In the genomic region with DNA sequence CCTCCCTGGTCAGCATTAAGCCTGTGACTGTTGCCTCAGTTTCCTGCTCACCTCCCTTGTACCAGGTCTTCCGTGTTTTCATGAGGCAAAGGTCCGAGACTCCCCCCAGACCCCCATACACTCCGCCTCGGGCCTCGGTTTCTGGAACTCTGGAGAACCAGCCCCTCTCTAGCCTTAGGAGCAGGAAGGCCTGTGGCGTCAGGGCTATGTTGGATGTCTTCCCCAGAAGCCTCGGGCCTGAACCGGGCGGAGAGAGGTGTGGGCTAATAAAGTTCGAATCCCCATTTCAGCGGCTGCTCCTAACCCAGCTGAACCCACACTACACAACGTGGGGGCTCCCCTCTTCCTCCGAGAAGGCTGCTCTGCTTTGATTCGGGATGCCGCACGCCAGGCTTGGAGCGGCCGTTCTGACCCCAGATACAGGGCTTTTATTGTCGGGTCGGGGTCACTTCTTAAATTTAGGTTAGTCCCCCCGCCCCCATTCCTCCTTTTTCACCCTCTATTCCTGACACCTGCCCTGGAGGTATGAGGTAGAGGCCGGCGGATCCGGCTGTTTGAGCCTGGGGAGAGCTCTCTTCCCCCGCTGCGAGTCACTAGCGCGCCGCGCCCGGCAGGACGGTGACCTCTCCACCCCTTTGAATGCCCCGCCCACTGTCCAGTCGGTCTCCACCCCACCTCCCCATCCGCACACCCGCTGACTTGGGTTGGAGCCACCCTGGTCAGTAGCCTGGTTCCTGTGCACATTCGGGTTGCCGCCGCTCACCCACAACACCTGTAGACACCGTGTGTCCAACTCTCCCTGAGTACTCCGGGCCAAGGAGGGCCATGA, we compare ENCODE assay signal across 7 mouse cellular contexts. TPM values are rescaled to one million over a fixed set of nuclear protein-coding genes. Genes with fewer than 3 reads are reported as not detected.
DNase-seq lines count a peak whose midpoint lies in the region; ATAC-seq and TF ChIP-seq lines count a peak whose summit lies in the region.

A gene (plus strand): TSS at position 683 of the 829 bp plus-strand sequence.

- ATAC-seq in hindbrain, embryonic 12.5 days (ENCODE audit: low FRiP score), result peak; percentile 18

- 0 out of 2 replicates have a peak, but pooled peaks cover 3% of the 10 kb centered on the region for H3K9me3 ChIP-seq in hindbrain, embryonic 12.5 days (replicated peaks)

- 4% methylated on average over 41 of the region's 41 CpGs for WGBS in hindbrain, embryonic 12.5 days

- DNase-seq in Muller cell, postnatal 12 days (ENCODE audit: inconsistent ontology term), result peak; percentile 5
- peak; percentile 79 to 86 for DNase-seq in adrenal gland, postnatal 36 days
- peak; percentile 85 for DNase-seq in gastrocnemius, adult 2 months
- peak in 1 of 2 experiments; percentile 92 for DNase-seq in left cerebral cortex, postnatal 10 days (ENCODE audit: extremely low spot score in 1 of 2, low spot score in 2 of 2)
- peak; percentile 90 to 91 for DNase-seq in lung, postnatal 4 days
- peak; percentile 33 for DNase-seq in testis, postnatal 14 days (ENCODE audit: low spot score)

- peak within 1 kb of the TSS; percentile 77 for H3K4me3 ChIP-seq in gastrocnemius, adult 2 months
- H3K4me3 ChIP-seq in hindbrain, embryonic 12.5 days, result peak within 1 kb of the TSS; percentile 4; the same call in 1 of the 2 replicates

- TF ChIP-seq CTCF in gastrocnemius, adult 2 months (IDR thresholded peaks at IDR 0.05), result peak; percentile 15; the same call in 1 of the 2 replicates

- H3K4me1 ChIP-seq in hindbrain, embryonic 12.5 days, result peaks cover 27% of the 10 kb centered on the region

- H3K4me2 ChIP-seq in hindbrain, embryonic 12.5 days (replicated peaks), result peak within 1 kb of the TSS; percentile 30; the same call in 1 of the 2 replicates

- H3K9ac ChIP-seq in hindbrain, embryonic 12.5 days, result no peak within 1 kb of the TSS

- H3K36me3 ChIP-seq in hindbrain, embryonic 12.5 days, result peaks cover 15% of the 10 kb centered on the region

- intact Hi-C loops in gastrocnemius, adult 2 months (cut with DNase I), result no loop called here
- intact Hi-C loops in left cerebral cortex, postnatal 10 days (cut with DNase I), result no loop called here

- H3K27me3 ChIP-seq in hindbrain, embryonic 12.5 days, result peaks cover 74% of the 10 kb centered on the region

- H3K27ac ChIP-seq in gastrocnemius, adult 2 months, result peak within 1 kb of the TSS; percentile 92
- no peak within 1 kb of the TSS for H3K27ac ChIP-seq in hindbrain, embryonic 12.5 days

RNA-seq across cellular contexts. Expression of the gene that starts here (rescaled TPM):
- total RNA-seq in adrenal gland, postnatal 36 days (2021), result 10 to 100 TPM; 30.5 to 46.0 TPM
- total RNA-seq in gastrocnemius, adult 2 months (2021), result 10 to 100 TPM; 20.5 to 29.9 TPM
- polyA plus RNA-seq in hindbrain, embryonic 12.5 days (2016; fragmentation: Nextera tagmentation; extraction: Ambion mirVana), result 31.6 and 32.7 TPM in 2 replicates
- total RNA-seq in left cerebral cortex, postnatal 10 days (2021), result 10 to 100 TPM; 29.5 to 29.6 TPM
